Mouse (Mus musculus): ENCODE data around the gene Klk12. TPM values are rescaled to one million over a fixed set of nuclear protein-coding genes. Genes with fewer than 3 reads are reported as not detected.

Gene Klk12
- total RNA-seq, 2 experiments from 2014 or later, result not detected

GRCm38 (mm10) chr7:43789295-43789694 is 20.6 kb downstream of the Klk12 start:
- DNase-seq, result no peak
- intact Hi-C loops (cut with DNase I), result no loop called here

GRCm38 (mm10) chr7:43791591-43791990 is 22.9 kb downstream of the Klk12 start, which contains the start of gene Klk9:
Gene Klk9 (plus strand): TSS chr7:43791891.
- intact Hi-C loops (cut with DNase I), result no loop called here
- DNase-seq, result no peak

- no peak for DNase-seq
- intact Hi-C loops (cut with DNase I), result no loop called here
Observed at GRCm38 (mm10) chr7:43796355-43796754, 27.7 kb downstream of the Klk12 start.

- DNase-seq, result no peak
- intact Hi-C loops (cut with DNase I), result no loop called here
Observed at GRCm38 (mm10) chr7:43797333-43797769, 28.7 kb downstream of the Klk12 start, which contains the start of gene Klk8. Gene Klk8 (plus strand): TSS chr7:43797577.

GRCm38 (mm10) chr7:43797844-43798462 is 29.3 kb downstream of the Klk12 start:
- intact Hi-C loops (cut with DNase I), result no loop called here

GRCm38 (mm10) chr7:43799876-43800275 is 31.2 kb downstream of the Klk12 start:
- no peak for DNase-seq
- intact Hi-C loops (cut with DNase I), result no loop called here

More at GRCm38 (mm10) chr7:43797844-43798462, 29.3 kb downstream of the Klk12 start:
- no peak for DNase-seq

GRCm38 (mm10) chr7:43810994-43811393 is 42.3 kb downstream of the Klk12 start, which contains the start of gene Klk7:
Gene Klk7 (plus strand): TSS chr7:43811294.
- intact Hi-C loops (cut with DNase I), result no loop called here

GRCm38 (mm10) chr7:43815211-43815610 is 46.5 kb downstream of the Klk12 start:
- no peak for DNase-seq
- intact Hi-C loops (cut with DNase I), result no loop called here

More at GRCm38 (mm10) chr7:43810994-43811393, 42.3 kb downstream of the Klk12 start, which contains the start of gene Klk7:
- DNase-seq, result no peak

- no peak for DNase-seq
- intact Hi-C loops (cut with DNase I), result no loop called here
Observed at GRCm38 (mm10) chr7:43816746-43817145, 48.0 kb downstream of the Klk12 start.

- DNase-seq, result no peak
- intact Hi-C loops (cut with DNase I), result no loop called here
Observed at GRCm38 (mm10) chr7:43821581-43821980, 52.9 kb downstream of the Klk12 start.

Other genes with a start within 250 kb of the Klk12 start
- under 1 TPM; 0.62 to 0.82 TPM for gene Cd33, start 224.5 kb upstream of the Klk12 start, total RNA-seq (2021)
- gene Zfp658, start 206.6 kb upstream of the Klk12 start, total RNA-seq (2021), result under 1 TPM; 0.26 to 0.52 TPM
- 1 to 10 TPM; 3.0 to 4.4 TPM for gene Zfp719, start 189.3 kb upstream of the Klk12 start, total RNA-seq (2021)
- not detected for gene Zfp819, start 161.7 kb upstream of the Klk12 start, total RNA-seq (2021)
- gene Ceacam18, start 134.2 kb upstream of the Klk12 start, total RNA-seq (2021), result not detected
- under 1 TPM; 0.13 to 0.89 TPM for gene Siglece, start 108.7 kb upstream of the Klk12 start, total RNA-seq (2021)
- gene Ctu1, start 96.9 kb upstream of the Klk12 start, total RNA-seq (2021), result 1 to 10 TPM; 2.3 TPM
- gene Klk14, start 78.5 kb upstream of the Klk12 start, total RNA-seq (2021), result not detected
- gene Klk13, start 56.3 kb upstream of the Klk12 start, total RNA-seq (2021), result not detected
- gene Klk11, start 5.7 kb downstream of the Klk12 start, total RNA-seq (2021), result under 1 TPM in 1 of 2 experiments, not detected in 1; 0.20 TPM
- gene Klk10, start 12.1 kb downstream of the Klk12 start, total RNA-seq (2021), result not detected
- gene Klk9, start 23.0 kb downstream of the Klk12 start, total RNA-seq (2021), result not detected
- 1 to 10 TPM; 1.5 to 1.9 TPM for gene Klk8, start 28.7 kb downstream of the Klk12 start, total RNA-seq (2021)
- not detected for gene Klk7, start 42.4 kb downstream of the Klk12 start, total RNA-seq (2021)
- gene Klk6, start 55.6 kb downstream of the Klk12 start, total RNA-seq (2021), result not detected
- not detected for gene Klk5, start 73.1 kb downstream of the Klk12 start, total RNA-seq (2021)
- not detected for gene Klk4, start 112.3 kb downstream of the Klk12 start, total RNA-seq (2021)
- not detected for gene Klk15, start 164.8 kb downstream of the Klk12 start, total RNA-seq (2021)
- not detected for gene Klk1b8, start 181.8 kb downstream of the Klk12 start, total RNA-seq (2021)
- gene Klk1b1, start 197.9 kb downstream of the Klk12 start, total RNA-seq (2021), result not detected
- gene Klk1b9, start 207.2 kb downstream of the Klk12 start, total RNA-seq (2021), result not detected
- gene Klk1b11, start 227.0 kb downstream of the Klk12 start, total RNA-seq (2021), result not detected
- gene Klk1b26, start 243.3 kb downstream of the Klk12 start, total RNA-seq (2021), result under 1 TPM; 0.43 to 0.49 TPM

Data from gastrocnemius, postnatal 36 days (tissue).